In genomic region chr5:8057018-8057323, GRCm38 (mm10) we compare ENCODE assay signal across 7 mouse cellular contexts. TPM values are rescaled to one million over a fixed set of nuclear protein-coding genes. Genes with fewer than 3 reads are reported as not detected.
A peak's percentile ranks its signal among the peaks of the same experiment; 100 is the strongest.
DNase-seq lines count a peak whose midpoint lies in the region; ATAC-seq and TF ChIP-seq lines count a peak whose summit lies in the region.

No protein-coding gene starts in this region.

- no peaks in the 10 kb centered on the region for H3K9me3 ChIP-seq in lung, postnatal 0 days (ENCODE audit: low read length)
- no peaks in the 10 kb centered on the region for H3K9me3 ChIP-seq in embryonic facial prominence, embryonic 15.5 days (replicated peaks)
- H3K9me3 ChIP-seq in intestine, postnatal 0 days (ENCODE audit: control insufficient read depth): no peaks in the 10 kb centered on the region

- TF ChIP-seq POLR2A in myocyte (IDR thresholded peaks at IDR 0.05; ENCODE audit: insufficient read length, low read depth): no peak

- WGBS in lung, postnatal 0 days: 36% methylated on average over 5 of the region's 5 CpGs
- WGBS in embryonic facial prominence, embryonic 15.5 days: 47% methylated on average over 5 of the region's 5 CpGs
- WGBS in intestine, postnatal 0 days: 22% methylated on average over 5 of the region's 5 CpGs

- H3K27ac ChIP-seq in lung, postnatal 0 days (ENCODE audit: low read length): peak overlapping the region; percentile 98
- peak overlapping the region; percentile 94; the same call in 1 of the 2 replicates for H3K27ac ChIP-seq in embryonic facial prominence, embryonic 15.5 days (replicated peaks)
- H3K27ac ChIP-seq in intestine, postnatal 0 days (ENCODE audit: low read depth, low read length): peak overlapping the region; percentile 96

- TF ChIP-seq CTCF in lung, postnatal 0 days (IDR thresholded peaks at IDR 0.05): no peak
- no peak for TF ChIP-seq CTCF in intestine, postnatal 0 days (IDR thresholded peaks at IDR 0.05; ENCODE audit: low read depth)

- peak overlapping the region; percentile 74 for H3K4me2 ChIP-seq in lung, postnatal 0 days (replicated peaks; ENCODE audit: low read depth, low read length)
- peak overlapping the region; percentile 60 for H3K4me2 ChIP-seq in embryonic facial prominence, embryonic 15.5 days (replicated peaks)
- peak overlapping the region; percentile 80 for H3K4me2 ChIP-seq in intestine, postnatal 0 days (replicated peaks; ENCODE audit: low read depth)
- H3K4me2 ChIP-seq in myocyte (ENCODE audit: low read depth): peak overlapping the region; percentile 83

- no peaks in the 10 kb centered on the region for H3K36me3 ChIP-seq in lung, postnatal 0 days (ENCODE audit: insufficient read depth, low read length)
- H3K36me3 ChIP-seq in embryonic facial prominence, embryonic 15.5 days: peaks cover 24% of the 10 kb centered on the region
- H3K36me3 ChIP-seq in intestine, postnatal 0 days (ENCODE audit: control insufficient read depth, insufficient read depth): peaks cover 26% of the 10 kb centered on the region
- H3K36me3 ChIP-seq in myocyte (ENCODE audit: control insufficient read depth, insufficient read depth): no peaks in the 10 kb centered on the region

- H3K4me1 ChIP-seq in lung, postnatal 0 days (ENCODE audit: insufficient read depth, low read depth, low read length): peaks cover 7% of the 10 kb centered on the region; the same call in 1 of the 2 replicates
- peaks cover 15% of the 10 kb centered on the region for H3K4me1 ChIP-seq in embryonic facial prominence, embryonic 15.5 days
- H3K4me1 ChIP-seq in intestine, postnatal 0 days (replicated peaks; ENCODE audit: control insufficient read depth, insufficient read depth, low read length): no peaks in the 10 kb centered on the region

- peak overlapping the region; percentile 82 for H3K4me3 ChIP-seq in lung, postnatal 0 days (ENCODE audit: low read depth, low read length)
- H3K4me3 ChIP-seq in embryonic facial prominence, embryonic 15.5 days (replicated peaks): peak overlapping the region; percentile 80
- H3K4me3 ChIP-seq in intestine, postnatal 0 days (ENCODE audit: low read depth, low read length): peak overlapping the region; percentile 87
- H3K4me3 ChIP-seq in myocyte: peak overlapping the region; percentile 55

- peak overlapping the region; percentile 92 for H3K9ac ChIP-seq in lung, postnatal 0 days (replicated peaks; ENCODE audit: low read depth)
- peak overlapping the region; percentile 70 for H3K9ac ChIP-seq in embryonic facial prominence, embryonic 15.5 days
- H3K9ac ChIP-seq in intestine, postnatal 0 days (ENCODE audit: low read depth, low read length): peak overlapping the region; percentile 91

- no peaks in the 10 kb centered on the region for H3K27me3 ChIP-seq in lung, postnatal 0 days (replicated peaks; ENCODE audit: insufficient read depth, low read length)
- H3K27me3 ChIP-seq in embryonic facial prominence, embryonic 15.5 days: no peaks in the 10 kb centered on the region
- no peaks in the 10 kb centered on the region for H3K27me3 ChIP-seq in intestine, postnatal 0 days (replicated peaks; ENCODE audit: control insufficient read depth, insufficient read depth, low read length)
- H3K27me3 ChIP-seq in myocyte (ENCODE audit: control insufficient read depth, insufficient read depth, insufficient read length): no peaks in the 10 kb centered on the region

- peak overlapping the region; percentile 87 for H3ac ChIP-seq in myocyte (ENCODE audit: control insufficient read depth, insufficient read length)

- peaks cover 6% of the 10 kb centered on the region for H3K79me2 ChIP-seq in myocyte (ENCODE audit: control insufficient read depth, insufficient read depth)

- no peak for ATAC-seq in lung, postnatal 0 days
- no peak for ATAC-seq in embryonic facial prominence, embryonic 15.5 days (ENCODE audit: insufficient number of reproducible peaks, low FRiP score, low TSS enrichment, low read depth)
- peak; percentile 26 for ATAC-seq in intestine, postnatal 0 days

- DNase-seq in lung, postnatal 0 days (ENCODE audit: low spot score): no peak
- no peak for DNase-seq in lung, adult 18-20 months
- DNase-seq in natural killer cell, adult 2 months (ENCODE audit: low spot score in 2 of 2): no peak
- DNase-seq in adrenal gland, postnatal 14 days: no peak

- TF ChIP-seq EP300 in lung, postnatal 0 days (IDR thresholded peaks at IDR 0.05): no peak

TF ChIP-seq in myocyte, 11 proteins besides CTCF, POLR2A, EP300 and RAD21:
- TF ChIP-seq USF1 (IDR thresholded peaks at IDR 0.05; ENCODE audit: low read depth): no peak
- TF ChIP-seq TCF3 (IDR thresholded peaks at IDR 0.05; ENCODE audit: insufficient read length, low read depth): no peak
- TF ChIP-seq MAX (IDR thresholded peaks at IDR 0.05; ENCODE audit: low read depth): no peak
- TF ChIP-seq CEBPB (IDR thresholded peaks at IDR 0.05; ENCODE audit: insufficient read depth, poor library complexity, severe bottlenecking): no peak
- no peak for TF ChIP-seq TCF12 (IDR thresholded peaks at IDR 0.05; ENCODE audit: insufficient read depth, poor library complexity, severe bottlenecking)
- TF ChIP-seq MYOD1 (IDR thresholded peaks at IDR 0.05; ENCODE audit: control insufficient read depth in 1 of 3, insufficient read length in 2 of 3, low read depth in 2 of 3): no peak
- TF ChIP-seq POLR2AphosphoS2 (IDR thresholded peaks at IDR 0.05; ENCODE audit: insufficient read length, low read depth): no peak
- TF ChIP-seq MYOG (IDR thresholded peaks at IDR 0.05; ENCODE audit: control insufficient read depth in 1 of 3, insufficient read depth in 1 of 3, insufficient read length in 2 of 3, low read depth in 2 of 3): no peak
- no peak for TF ChIP-seq REST (IDR thresholded peaks at IDR 0.05; ENCODE audit: insufficient read depth, insufficient read length)
- no peak for TF ChIP-seq SRF (IDR thresholded peaks at IDR 0.05; ENCODE audit: control insufficient read depth, insufficient read length, low read depth)
- no peak for TF ChIP-seq E2F4 (IDR thresholded peaks at IDR 0.05; ENCODE audit: insufficient read depth)

RNA-seq across cellular contexts. Expression of gene Sri, which starts 11.1 kb away (rescaled TPM):
- polyA plus RNA-seq in lung, postnatal 0 days (2015; fragmentation: Nextera tagmentation; extraction: Ambion mirVana): 338 and 346 TPM in 2 replicates
- polyA plus RNA-seq in embryonic facial prominence, embryonic 15.5 days (2015; fragmentation: Nextera tagmentation; extraction: Ambion mirVana): 256 and 291 TPM in 2 replicates
- polyA plus RNA-seq in intestine, postnatal 0 days (2015; fragmentation: Nextera tagmentation; extraction: Ambion mirVana): 322 and 324 TPM in 2 replicates
- polyA plus RNA-seq in myocyte (2012; fragmentation: generic; extraction: Trizol): 110 TPM
- 93.5 and 125 TPM in 2 replicates for total RNA-seq in adrenal gland, postnatal 14 days (2021)
